Mouse (Mus musculus): Measurements from ENCODE around the gene Lect2. TPM values are rescaled to one million over a fixed set of nuclear protein-coding genes. Genes with fewer than 3 reads are reported as not detected.

Gene Lect2
- polyA plus RNA-seq, 1 experiment from 2014 or later = 93.6 TPM

DNA sequence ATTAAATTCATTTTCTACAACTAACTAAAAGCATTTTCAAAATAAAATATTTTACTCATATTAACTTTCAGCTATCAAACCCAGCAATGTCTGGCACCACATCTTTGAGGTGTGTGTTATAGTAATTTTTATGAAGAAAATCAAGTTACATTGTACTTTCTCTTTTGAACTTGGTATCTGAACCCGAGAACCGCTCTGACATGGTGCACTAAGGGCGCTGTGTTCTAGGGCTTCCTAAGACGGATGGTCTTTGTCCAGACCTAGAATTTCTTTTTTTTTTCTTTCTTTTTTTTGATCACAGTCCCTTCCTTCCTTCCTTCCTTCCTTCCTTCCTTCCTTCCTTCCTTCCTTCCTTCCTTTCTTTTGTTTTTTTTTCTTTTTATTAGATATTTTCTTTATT lies 8.5 kb downstream of the Lect2 start:
- Histone ChIP-seq H3K36me3 (replicated peaks; ENCODE audit: insufficient read depth, low read length) (no peaks in the 10 kb centered on the region), H3K27ac (ENCODE audit: low read depth) (no peak overlapping the region), H3K27me3 (ENCODE audit: insufficient read depth, low read length) (no peaks in the 10 kb centered on the region), H3K9ac (replicated peaks) (no peak overlapping the region), H3K4me2 (ENCODE audit: low read depth, low read length) (no peak overlapping the region), H3K9me3 (ENCODE audit: low read length) (no peaks in the 10 kb centered on the region), H3K4me1 (ENCODE audit: insufficient read depth) (no peaks in the 10 kb centered on the region), H3K4me3 (ENCODE audit: low read depth, low read length) (no peak overlapping the region)
- no peak for TF ChIP-seq CTCF (IDR thresholded peaks at IDR 0.05; ENCODE audit: low read depth)
- TF ChIP-seq EP300 (IDR thresholded peaks at IDR 0.05; ENCODE audit: low read depth) = no peak
- WGBS (ENCODE audit: insufficient replicate concordance) = 86% methylated on average over 4 of the region's 4 CpGs
- DNase-seq (no peak), ATAC-seq (no peak)

DNA sequence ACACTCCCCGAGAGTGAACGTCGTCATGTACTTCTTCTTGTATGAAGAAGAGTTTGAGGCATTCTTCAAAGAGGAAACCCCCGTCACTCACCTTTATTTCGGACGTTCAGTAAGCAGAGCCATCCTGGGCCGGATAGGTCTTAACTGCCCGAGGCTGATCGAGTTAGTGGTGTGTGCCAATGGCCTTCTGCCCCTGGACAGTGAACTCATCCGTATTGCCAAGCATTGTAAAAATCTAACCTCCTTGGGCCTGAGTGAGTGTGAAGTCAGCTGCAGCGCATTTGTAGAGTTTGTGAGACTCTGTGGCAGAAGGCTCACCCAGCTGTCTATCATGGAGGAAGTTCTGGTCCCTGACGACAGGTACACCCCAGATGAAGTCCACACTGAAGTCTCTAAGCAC lies 11.3 kb downstream of the Lect2 start:
- TF ChIP-seq CTCF (IDR thresholded peaks at IDR 0.05; ENCODE audit: low read depth) (no peak), EP300 (IDR thresholded peaks at IDR 0.05; ENCODE audit: low read depth) (no peak)
- 73% methylated on average over 12 of the region's 12 CpGs for WGBS (ENCODE audit: insufficient replicate concordance)
- no peaks in the 10 kb centered on the region for H3K4me1 ChIP-seq (ENCODE audit: insufficient read depth)
- no peak overlapping the region for H3K4me2 ChIP-seq (ENCODE audit: low read depth, low read length)
- H3K9me3 ChIP-seq (ENCODE audit: low read length) = no peaks in the 10 kb centered on the region
- ATAC-seq (no peak), DNase-seq (no peak)
- H3K4me3 ChIP-seq (ENCODE audit: low read depth, low read length) = no peak overlapping the region
- H3K27me3 ChIP-seq (ENCODE audit: insufficient read depth, low read length) = no peaks in the 10 kb centered on the region
- H3K36me3 ChIP-seq (replicated peaks; ENCODE audit: insufficient read depth, low read length) = no peaks in the 10 kb centered on the region
- no peak overlapping the region for H3K27ac ChIP-seq (ENCODE audit: low read depth)
- H3K9ac ChIP-seq (replicated peaks) = no peak overlapping the region

DNA sequence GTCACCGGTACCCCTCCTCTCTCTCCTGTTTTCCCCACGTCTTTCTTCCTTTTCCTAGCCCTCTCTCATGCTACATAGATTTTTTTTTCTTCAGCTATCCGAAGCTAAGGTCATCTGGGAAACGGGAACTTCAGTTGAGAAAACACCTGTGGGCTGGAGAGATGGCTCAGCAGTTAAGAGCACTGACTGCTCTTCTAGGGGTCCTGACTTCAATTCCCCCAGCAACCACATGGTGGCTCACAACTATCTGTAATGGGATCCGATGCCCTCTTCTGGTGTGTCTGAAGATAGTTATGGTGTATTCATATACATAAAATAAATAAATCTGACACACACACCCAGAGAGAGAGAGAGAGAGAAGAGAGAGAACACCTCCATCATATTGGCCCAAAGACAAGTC lies 12.7 kb downstream of the Lect2 start:
- no peak for DNase-seq
- Histone ChIP-seq H3K9me3 (ENCODE audit: low read length) (no peaks in the 10 kb centered on the region), H3K4me2 (ENCODE audit: low read depth, low read length) (no peak overlapping the region), H3K4me3 (ENCODE audit: low read depth, low read length) (no peak overlapping the region), H3K27ac (ENCODE audit: low read depth) (no peak overlapping the region), H3K36me3 (replicated peaks; ENCODE audit: insufficient read depth, low read length) (no peaks in the 10 kb centered on the region), H3K4me1 (ENCODE audit: insufficient read depth) (no peaks in the 10 kb centered on the region), H3K9ac (replicated peaks) (no peak overlapping the region), H3K27me3 (ENCODE audit: insufficient read depth, low read length) (no peaks in the 10 kb centered on the region)
- TF ChIP-seq EP300 (IDR thresholded peaks at IDR 0.05; ENCODE audit: low read depth) (no peak), CTCF (IDR thresholded peaks at IDR 0.05; ENCODE audit: low read depth) (no peak)
- WGBS (ENCODE audit: insufficient replicate concordance) = 73% methylated on average over 5 of the region's 5 CpGs
- no peak for ATAC-seq

DNA sequence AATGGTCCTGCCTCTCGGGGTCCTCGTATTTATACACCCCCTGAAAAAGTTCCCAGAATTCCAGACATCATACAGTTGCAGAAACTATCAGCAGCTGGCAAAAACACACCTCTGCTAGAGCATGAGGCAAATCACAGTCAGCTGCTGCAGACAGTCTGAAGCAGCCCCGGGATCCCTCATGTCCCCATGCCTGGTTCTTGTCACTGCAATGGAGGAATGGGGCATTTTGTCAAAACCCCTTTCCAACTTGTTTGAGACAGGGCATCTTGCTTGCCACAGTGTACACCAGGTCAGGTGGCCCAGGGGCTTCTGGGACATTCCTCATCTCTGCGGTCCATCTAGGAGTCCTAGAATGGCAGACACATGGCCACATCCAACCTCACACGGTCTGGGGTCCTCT lies 13.4 kb downstream of the Lect2 start:
- TF ChIP-seq CTCF (IDR thresholded peaks at IDR 0.05; ENCODE audit: low read depth) (no peak), EP300 (IDR thresholded peaks at IDR 0.05; ENCODE audit: low read depth) (no peak)
- H3K9me3 ChIP-seq (ENCODE audit: low read length) = no peaks in the 10 kb centered on the region
- H3K4me3 ChIP-seq (ENCODE audit: low read depth, low read length) = no peak overlapping the region
- H3K4me1 ChIP-seq (ENCODE audit: insufficient read depth) = no peaks in the 10 kb centered on the region
- no peak overlapping the region for H3K27ac ChIP-seq (ENCODE audit: low read depth)
- DNase-seq (no peak), ATAC-seq (no peak)
- H3K27me3 ChIP-seq (ENCODE audit: insufficient read depth, low read length) = no peaks in the 10 kb centered on the region
- WGBS (ENCODE audit: insufficient replicate concordance) = 75% methylated on average over 5 of the region's 5 CpGs
- no peak overlapping the region for H3K4me2 ChIP-seq (ENCODE audit: low read depth, low read length)
- no peaks in the 10 kb centered on the region for H3K36me3 ChIP-seq (replicated peaks; ENCODE audit: insufficient read depth, low read length)
- no peak overlapping the region for H3K9ac ChIP-seq (replicated peaks)

DNA sequence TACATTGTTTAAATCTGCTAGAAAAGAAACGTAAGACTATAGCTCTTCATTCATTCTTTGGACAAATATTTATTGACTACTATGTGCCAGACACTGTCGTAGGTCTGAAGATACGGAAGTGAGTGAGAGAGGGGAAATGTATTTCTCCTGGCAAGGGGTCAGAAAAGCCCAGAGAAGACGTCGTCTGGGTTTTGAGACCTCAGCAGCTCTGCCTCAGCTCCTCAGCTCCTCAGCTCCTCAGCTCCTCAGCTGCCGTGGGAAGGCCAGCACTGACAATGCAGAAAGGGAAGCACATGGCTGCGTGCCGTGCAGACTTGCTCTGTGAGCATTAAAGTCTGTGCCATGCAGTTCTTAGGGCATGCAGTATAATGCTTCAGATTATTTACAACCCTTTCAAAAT lies 18.6 kb downstream of the Lect2 start:
- no peak for DNase-seq

DNA sequence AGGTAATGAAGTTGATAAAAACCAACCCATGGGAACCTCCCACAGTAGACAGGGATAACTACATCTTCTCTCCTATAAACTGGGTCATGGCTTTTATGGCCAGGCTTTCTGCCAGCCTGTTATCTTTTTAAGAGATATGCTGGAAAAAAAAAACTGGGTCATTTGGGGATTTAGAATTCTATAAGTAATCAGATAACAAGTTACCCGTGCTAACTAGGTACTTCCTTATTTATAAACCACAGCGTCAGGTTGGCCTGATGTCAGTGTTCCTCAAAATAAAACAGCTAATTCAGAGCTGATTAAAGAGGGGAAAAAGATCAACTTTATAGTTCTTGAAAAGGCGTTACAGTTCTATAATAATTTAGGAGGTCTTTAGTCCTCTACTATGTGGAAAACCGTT lies 19.3 kb downstream of the Lect2 start:
- no peak for ATAC-seq
- Histone ChIP-seq H3K36me3 (replicated peaks; ENCODE audit: insufficient read depth, low read length) (no peaks in the 10 kb centered on the region), H3K4me3 (ENCODE audit: low read depth, low read length) (no peak overlapping the region), H3K27ac (ENCODE audit: low read depth) (no peak overlapping the region), H3K27me3 (ENCODE audit: insufficient read depth, low read length) (no peaks in the 10 kb centered on the region), H3K9ac (replicated peaks) (no peak overlapping the region), H3K9me3 (ENCODE audit: low read length) (no peaks in the 10 kb centered on the region), H3K4me1 (ENCODE audit: insufficient read depth) (no peaks in the 10 kb centered on the region), H3K4me2 (ENCODE audit: low read depth, low read length) (no peak overlapping the region)
- DNase-seq = no peak
- TF ChIP-seq EP300 (IDR thresholded peaks at IDR 0.05; ENCODE audit: low read depth) = no peak
- 38% methylated on average over 4 of the region's 4 CpGs for WGBS (ENCODE audit: insufficient replicate concordance)

More for the DNA sequence above, 18.6 kb downstream of the Lect2 start:
- Histone ChIP-seq H3K27ac (ENCODE audit: low read depth) (no peak overlapping the region), H3K27me3 (ENCODE audit: insufficient read depth, low read length) (no peaks in the 10 kb centered on the region), H3K4me1 (ENCODE audit: insufficient read depth) (no peaks in the 10 kb centered on the region), H3K9ac (replicated peaks) (no peak overlapping the region), H3K4me3 (ENCODE audit: low read depth, low read length) (no peak overlapping the region), H3K4me2 (ENCODE audit: low read depth, low read length) (no peak overlapping the region), H3K9me3 (ENCODE audit: low read length) (no peaks in the 10 kb centered on the region), H3K36me3 (replicated peaks; ENCODE audit: insufficient read depth, low read length) (no peaks in the 10 kb centered on the region)
- no peak for ATAC-seq
- WGBS (ENCODE audit: insufficient replicate concordance) = 36% methylated on average over 8 of the region's 8 CpGs
- no peak for TF ChIP-seq CTCF (IDR thresholded peaks at IDR 0.05; ENCODE audit: low read depth)

DNA sequence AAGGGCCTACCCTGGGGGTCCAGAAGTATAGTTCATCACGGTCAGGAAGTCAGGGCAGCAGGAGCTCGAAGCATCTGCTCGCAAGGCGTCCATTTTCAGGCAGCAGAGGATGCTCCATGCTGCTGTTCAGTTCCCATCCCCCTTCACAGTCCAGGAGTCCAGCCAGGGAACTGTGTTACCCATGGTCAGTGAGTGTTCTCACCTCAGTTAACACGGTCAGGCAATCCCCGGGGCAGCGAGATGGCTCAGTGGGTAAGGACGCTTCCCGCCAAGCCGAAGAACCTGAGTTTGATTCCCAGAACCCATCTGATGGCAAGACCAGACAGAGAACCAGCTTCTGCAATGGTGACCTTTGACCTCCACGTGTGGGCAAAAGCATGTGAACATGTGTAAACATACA lies 20.0 kb downstream of the Lect2 start:
- no peak for ATAC-seq
- Histone ChIP-seq H3K36me3 (replicated peaks; ENCODE audit: insufficient read depth, low read length) (no peaks in the 10 kb centered on the region), H3K9ac (replicated peaks) (no peak overlapping the region), H3K27ac (ENCODE audit: low read depth) (no peak overlapping the region), H3K4me3 (ENCODE audit: low read depth, low read length) (no peak overlapping the region), H3K4me2 (ENCODE audit: low read depth, low read length) (no peak overlapping the region), H3K9me3 (ENCODE audit: low read length) (no peaks in the 10 kb centered on the region), H3K27me3 (ENCODE audit: insufficient read depth, low read length) (no peaks in the 10 kb centered on the region), H3K4me1 (ENCODE audit: insufficient read depth) (no peaks in the 10 kb centered on the region)
- WGBS (ENCODE audit: insufficient replicate concordance) = 78% methylated on average over 11 of the region's 11 CpGs
- TF ChIP-seq CTCF (IDR thresholded peaks at IDR 0.05; ENCODE audit: low read depth) (no peak), EP300 (IDR thresholded peaks at IDR 0.05; ENCODE audit: low read depth) (no peak)
- no peak for DNase-seq

All from liver, postnatal 0 days (tissue).